Mouse (Mus musculus) olfactory bulb, adult 2 months (tissue): ENCODE measurements around the gene Mast1. TPM values are rescaled to one million over a fixed set of nuclear protein-coding genes. Genes with fewer than 3 reads are reported as not detected.
A peak's percentile ranks its signal among the peaks of the same experiment; 100 is the strongest.
"Not testable (repeated sequence)": the region's sequence is repeated elsewhere in the genome, so short reads cannot be mapped to it uniquely, and the experiment has no call there.

ENCODE experiments used
- H3K27ac ChIP-seq: fragments of 200-500 bp; 2 replicates; pipeline ENCODE4 v1.5.1; 2012; ENCODE audit warnings: low read depth, low read length; ENCODE audit not compliant: insufficient read depth
- H3K4me1 ChIP-seq: fragments of 200-500 bp; 2 replicates; pipeline ENCODE4 v1.6.1; 2012; ENCODE audit warnings: low read length; ENCODE audit not compliant: control insufficient read depth, insufficient read depth
- H3K4me3 ChIP-seq: fragments of 200-500 bp; 2 replicates; pipeline ENCODE4 v1.5.1; 2012; ENCODE audit warnings: mild to moderate bottlenecking, low read depth, low read length, moderate library complexity; ENCODE audit not compliant: insufficient read depth
- CTCF ChIP-seq: fragments of 200-500 bp; IDR thresholded peaks from 2 replicates; pipeline ENCODE4 v1.5.1; 2012; ENCODE audit warnings: low read depth, mild to moderate bottlenecking, low read length, moderate library complexity; ENCODE audit not compliant: insufficient read depth
- POLR2A ChIP-seq: fragments of 200-500 bp; IDR thresholded peaks from 2 replicates; pipeline ENCODE4 v1.6.1; 2012; ENCODE audit warnings: mild to moderate bottlenecking, low read depth, low read length, moderate library complexity; ENCODE audit not compliant: insufficient read depth
- WGBS: fragments of 180-500 bp; shearing (Covaris S2); methylation state at CpG from one replicate; pipeline ENCODE4 v1.1.7; 2018; 5-methylcytosine and 5-hydroxymethylcytosine counted together
- polyA plus RNA-seq: library from polyadenylated mRNA; stranded (reverse); fragments of >200 nt; gene quantifications from 2 replicates; pipeline ENCODE4 v1.2.4, GENCODE M21; 2012; ENCODE audit warnings: low replicate concordance; ENCODE audit not compliant: missing spikeins, insufficient read depth, insufficient read length

Mast1 gene
- polyA plus RNA-seq, 1 experiment: not detected

DNA sequence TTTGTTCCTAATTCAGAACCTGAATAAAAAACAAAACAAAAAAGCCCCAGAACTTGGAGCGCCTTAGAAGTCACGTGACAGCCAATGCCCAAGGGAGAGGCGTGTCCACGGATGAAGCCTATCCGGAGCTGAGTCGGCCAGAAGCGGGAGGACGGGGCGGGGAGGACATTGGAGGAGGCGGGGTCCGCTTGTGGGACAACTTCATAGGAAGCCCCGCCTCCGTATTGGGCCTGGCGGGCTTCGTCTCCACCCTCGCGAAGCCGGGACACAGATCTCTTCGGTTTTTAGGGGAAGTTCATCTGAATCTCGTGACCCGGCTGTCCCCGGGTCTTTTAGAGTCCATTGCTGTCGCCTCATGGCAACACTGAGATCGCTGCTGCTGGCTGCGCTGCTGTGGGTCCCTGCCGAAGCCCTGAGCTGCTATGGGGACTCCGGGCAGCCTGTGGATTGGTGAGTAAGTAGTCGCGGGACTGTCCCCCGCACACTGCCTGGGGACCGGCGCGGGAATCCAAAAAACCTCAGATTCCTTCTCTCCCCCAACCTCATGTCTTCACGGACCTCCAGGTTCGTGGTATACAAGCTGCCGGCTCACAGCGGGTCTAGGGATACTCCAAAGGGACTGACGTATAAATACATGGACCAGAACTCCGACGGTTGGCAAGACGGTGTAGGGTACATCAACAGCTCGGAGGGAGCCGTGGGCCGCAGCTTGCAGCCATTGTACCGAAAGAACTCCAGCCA is 28.6 kb downstream of the Mast1 start, which contains the start of gene Dnase2a:
Gene Dnase2a (plus strand): TSS at position 140 of the 741 bp plus-strand sequence.
- WGBS: 6% methylated on average over 45 of the region's 45 CpGs
- peaks cover 19% of the 10 kb centered on the region for H3K4me1 ChIP-seq
- H3K4me3 ChIP-seq: peak within 1 kb of the TSS; percentile 46
- TF ChIP-seq CTCF: no peak
- 0 out of 2 replicates have a peak, but pooled peaks have one; percentile 28 for TF ChIP-seq POLR2A
- H3K27ac ChIP-seq: no peak within 1 kb of the TSS

DNA sequence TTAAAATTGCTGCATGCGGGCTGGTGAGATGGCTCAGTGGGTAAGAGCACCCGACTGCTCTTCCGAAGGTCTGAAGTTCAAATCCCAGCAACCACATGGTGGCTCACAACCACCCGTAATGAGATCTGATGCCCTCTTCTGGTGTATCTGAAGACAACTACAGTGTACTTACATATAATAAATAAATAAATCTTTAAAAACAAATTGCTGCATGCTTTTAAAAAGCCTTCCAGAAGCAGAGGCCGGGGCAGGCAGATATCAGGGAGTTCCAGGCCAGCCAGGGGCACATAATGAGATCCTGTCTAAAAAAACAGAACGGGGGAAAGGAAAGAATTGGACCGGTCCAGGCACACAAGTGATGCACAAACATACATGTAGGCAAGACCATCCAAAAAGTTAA is 29.2 kb downstream of the Mast1 start:
- 31% methylated on average over 7 of the region's 7 CpGs for WGBS
- H3K27ac ChIP-seq, H3K4me3 ChIP-seq: not testable (repeated sequence)
- H3K4me1 ChIP-seq: peaks cover 16% of the 10 kb centered on the region

DNA sequence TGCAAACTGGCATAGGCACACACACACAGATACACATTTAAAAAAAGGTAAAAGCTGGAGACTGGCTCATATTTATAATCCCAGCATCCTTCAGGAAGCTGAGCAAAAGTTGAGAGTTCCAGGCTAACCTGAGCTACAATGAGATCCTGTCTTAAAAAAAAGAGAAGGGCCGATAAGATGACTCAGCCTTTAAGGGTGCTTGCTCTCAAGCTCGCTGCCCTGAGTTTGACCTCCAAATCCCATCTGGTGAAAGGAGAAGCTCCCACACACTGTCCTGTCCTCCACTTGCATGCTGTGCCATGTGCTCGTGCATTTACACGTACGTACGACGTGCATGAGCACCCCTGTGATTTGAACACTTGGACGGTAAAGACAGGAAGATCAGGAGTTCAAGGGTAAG is 29.7 kb downstream of the Mast1 start:
- H3K4me3 ChIP-seq: no peak overlapping the region
- H3K4me1 ChIP-seq: peaks cover 14% of the 10 kb centered on the region
- no peak overlapping the region for H3K27ac ChIP-seq
- TF ChIP-seq POLR2A (no peak), CTCF (no peak)
- WGBS: 82% methylated on average over 8 of the region's 8 CpGs

DNA sequence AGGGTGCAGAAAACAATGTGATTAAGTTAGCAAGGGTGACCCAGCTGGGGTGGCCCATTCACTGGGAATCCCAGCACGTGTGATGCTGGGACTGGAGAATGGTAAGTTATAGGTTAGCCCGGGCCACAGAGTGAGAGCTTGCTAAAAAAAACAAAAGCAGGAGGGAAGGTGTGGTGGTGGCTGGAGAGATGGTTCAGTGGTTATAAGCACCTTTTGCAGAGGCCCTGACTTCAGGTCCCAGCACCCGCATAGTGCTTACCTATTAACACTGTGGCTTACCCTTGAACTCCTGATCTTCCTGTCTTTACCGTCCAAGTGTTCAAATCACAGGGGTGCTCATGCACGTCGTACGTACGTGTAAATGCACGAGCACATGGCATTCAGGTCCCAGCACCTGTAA is 30.1 kb downstream of the Mast1 start:
- 95% methylated on average over 9 of the region's 9 CpGs for WGBS
- no peak overlapping the region for H3K27ac ChIP-seq
- TF ChIP-seq POLR2A (no peak), CTCF (no peak)
- H3K4me1 ChIP-seq: peaks cover 15% of the 10 kb centered on the region
- no peak overlapping the region for H3K4me3 ChIP-seq

DNA sequence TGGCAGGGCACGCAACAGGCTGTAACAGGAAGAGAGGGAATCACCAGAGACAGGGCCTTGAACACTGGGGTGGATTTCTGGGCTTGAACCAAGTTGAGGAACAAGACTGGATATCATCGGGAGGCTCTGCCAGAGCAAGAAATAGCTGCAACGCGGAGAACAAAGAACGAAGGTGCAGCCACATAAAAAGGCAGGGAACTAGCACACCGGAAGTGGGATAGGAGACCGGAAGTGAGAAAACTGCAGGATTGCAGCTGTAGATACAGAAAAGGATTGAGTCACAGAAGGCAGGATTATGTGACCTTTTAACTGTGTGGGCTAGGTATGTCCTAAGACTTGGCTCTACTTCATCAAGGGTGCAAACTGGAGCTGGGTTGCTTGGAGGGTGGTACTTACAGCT is 32.8 kb downstream of the Mast1 start:
- Histone ChIP-seq H3K4me1 (peaks cover 14% of the 10 kb centered on the region), H3K27ac (no peak overlapping the region), H3K4me3 (no peak overlapping the region)
- WGBS: 88% methylated on average over 7 of the region's 7 CpGs
- TF ChIP-seq CTCF: no peak
- TF ChIP-seq POLR2A: no peak

DNA sequence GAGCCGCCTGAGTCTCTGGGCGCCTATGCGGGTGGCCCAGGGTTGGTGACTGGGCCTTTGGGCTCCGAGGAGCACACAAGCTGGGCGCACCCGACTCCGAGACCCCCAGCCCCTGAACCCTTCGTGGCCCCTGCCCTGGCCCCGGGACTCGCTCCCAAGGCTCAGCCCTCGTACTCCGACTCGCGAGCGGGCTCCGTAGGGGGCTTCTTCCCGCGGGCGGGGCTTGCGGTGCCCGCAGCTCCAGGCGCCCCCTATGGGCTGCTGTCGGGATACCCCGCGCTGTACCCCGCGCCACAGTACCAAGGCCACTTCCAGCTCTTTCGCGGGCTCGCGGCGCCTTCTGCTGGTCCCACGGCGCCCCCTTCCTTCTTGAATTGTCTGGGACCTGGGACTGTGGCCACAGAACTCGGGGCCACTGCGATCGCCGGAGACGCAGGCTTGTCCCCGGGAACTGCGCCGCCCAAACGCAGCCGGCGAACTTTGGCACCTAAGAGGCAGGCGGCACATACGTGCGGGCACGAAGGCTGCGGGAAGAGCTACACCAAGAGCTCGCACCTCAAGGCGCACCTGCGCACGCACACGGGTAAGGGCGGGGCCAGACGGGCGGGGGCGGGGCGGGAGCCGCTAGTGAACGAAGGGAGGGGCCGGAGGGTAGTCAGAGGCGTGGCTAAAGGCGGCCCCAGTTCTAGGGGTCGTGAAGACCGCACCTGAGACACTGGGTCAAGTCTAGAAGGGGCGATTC is 34.1 kb downstream of the Mast1 start:
- WGBS: under 1% methylated on average over 67 of the region's 68 CpGs
- Histone ChIP-seq H3K27ac (no peak overlapping the region), H3K4me1 (peaks cover 3% of the 10 kb centered on the region; the same call in 1 of the 2 replicates), H3K4me3 (peak overlapping the region; percentile 58)
- TF ChIP-seq POLR2A (no peak), CTCF (peak; percentile 94)

DNA sequence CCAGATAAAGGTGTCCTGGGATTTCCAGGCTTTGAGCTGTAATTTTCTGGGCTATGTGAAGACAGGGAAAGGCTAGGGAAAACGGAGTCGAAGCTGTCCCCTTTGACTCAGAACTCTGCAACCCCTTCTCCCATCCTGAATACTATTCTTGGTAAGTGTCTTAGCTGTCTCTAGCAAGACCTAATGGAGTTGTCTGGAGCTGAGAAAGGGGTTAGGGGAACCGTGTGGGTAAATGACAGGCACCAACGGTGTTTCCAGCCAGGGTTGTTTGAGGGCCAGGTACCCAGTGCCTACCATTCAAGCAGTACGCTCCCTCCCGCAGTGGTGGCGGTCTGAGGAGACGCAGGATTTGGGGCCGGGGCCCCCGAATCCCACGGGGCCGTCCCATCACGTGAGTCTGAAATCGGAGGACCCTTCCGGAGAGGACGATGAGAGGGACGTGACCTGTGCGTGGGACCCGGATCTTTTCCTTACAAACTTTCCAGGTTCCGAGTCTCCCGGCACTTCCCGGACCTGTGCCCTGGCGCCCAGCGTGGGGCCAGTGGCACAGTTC is 34.7 kb downstream of the Mast1 start:
- Histone ChIP-seq H3K4me1 (peaks cover 3% of the 10 kb centered on the region; the same call in 1 of the 2 replicates), H3K4me3 (peak overlapping the region; percentile 58), H3K27ac (no peak overlapping the region)
- TF ChIP-seq POLR2A (no peak), CTCF (no peak)
- WGBS: 14% methylated on average over 24 of the region's 24 CpGs

DNA sequence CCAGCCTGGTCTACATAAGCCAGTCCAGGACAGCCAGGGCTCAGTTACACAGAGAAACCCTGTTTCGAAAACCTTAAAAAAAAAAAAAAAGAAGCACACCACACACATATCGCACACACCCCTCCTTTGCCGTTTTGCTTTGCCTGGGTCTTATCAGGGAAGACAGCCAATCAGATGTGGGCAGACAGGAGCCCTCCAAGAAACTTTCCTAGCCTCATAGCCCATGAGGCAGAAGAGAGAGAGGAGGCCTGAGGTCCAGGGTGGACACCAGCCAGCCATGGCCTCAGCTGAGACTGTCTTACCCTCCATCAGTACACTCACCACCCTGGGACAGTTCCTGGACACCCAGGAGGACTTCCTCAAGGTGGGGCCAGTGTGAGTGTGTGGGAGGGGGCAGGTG is 35.4 kb downstream of the Mast1 start, which contains the start of gene Klf1:
Gene Klf1 (plus strand): TSS at position 177 of the 400 bp plus-strand sequence.
- 78% methylated on average over 3 of the region's 3 CpGs for WGBS
- Histone ChIP-seq H3K4me3 (peak within 1 kb of the TSS; percentile 58), H3K27ac (no peak within 1 kb of the TSS), H3K4me1 (peaks cover 3% of the 10 kb centered on the region; the same call in 1 of the 2 replicates)
- TF ChIP-seq POLR2A (no peak), CTCF (no peak)

DNA sequence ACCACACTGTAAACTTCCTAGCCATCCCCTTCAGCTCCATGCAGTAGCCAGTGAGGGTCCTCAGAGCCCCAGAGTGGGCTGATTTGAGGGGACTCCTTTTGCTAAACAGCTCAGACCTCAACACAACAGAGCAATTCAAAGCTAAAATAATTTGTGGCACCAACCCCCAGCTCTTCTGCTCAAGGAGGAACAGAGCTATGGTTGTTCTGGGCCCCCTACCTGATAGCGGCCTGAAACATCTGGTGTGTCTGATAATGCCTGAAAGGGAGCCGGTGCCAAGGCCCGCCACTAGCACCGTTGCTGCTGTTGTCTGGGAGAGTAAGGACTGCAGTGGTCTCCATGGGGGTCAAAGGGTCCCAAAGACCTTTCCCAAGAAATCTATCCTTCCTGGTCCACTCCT is 36.1 kb downstream of the Mast1 start:
- no peak for TF ChIP-seq POLR2A
- TF ChIP-seq CTCF: no peak
- Histone ChIP-seq H3K4me1 (peaks cover 3% of the 10 kb centered on the region; the same call in 1 of the 2 replicates), H3K4me3 (no peak overlapping the region), H3K27ac (no peak overlapping the region)
- WGBS: 77% methylated on average over 4 of the region's 4 CpGs
